Mouse (Mus musculus) common myeloid progenitor, adult 5-6 weeks (primary cell): ENCODE measurements around the gene Tyk2. TPM values are rescaled to one million over a fixed set of nuclear protein-coding genes. Genes with fewer than 3 reads are reported as not detected.

Source experiments
- ATAC-seq: replicated peaks from 2 replicates; pipeline ENCODE4 v1.8.0; 2016; ENCODE audit warnings: low read depth, mild to moderate bottlenecking, moderate TSS enrichment, inconsistent platforms; ENCODE audit not compliant: poor library complexity, severe bottlenecking
- total RNA-seq: library from RNA; stranded (forward); fragments of 200-1000, 187-1606 nt; gene quantifications from 2 replicates; pipeline ENCODE4 v1.2.3, GENCODE M21; 2017

Gene Tyk2
- total RNA-seq, 1 experiment from 2014 or later = 13.8 TPM

GRCm38 (mm10) chr9:21073044-21073840 is 57.8 kb downstream of the Tyk2 start, which contains the start of the genes Gm49373 and Fdx1l:
Gene Gm49373 (minus strand): TSS chr9:21073096.
Gene Fdx1l (minus strand): TSS chr9:21073614.
- peak; percentile 94 for ATAC-seq

GRCm38 (mm10) chr9:21072641-21073040 is 58.4 kb downstream of the Tyk2 start:
- ATAC-seq = no peak

GRCm38 (mm10) chr9:21067006-21067684 is 63.9 kb downstream of the Tyk2 start, which contains the start of gene Zglp1:
Gene Zglp1 (minus strand): TSS chr9:21067093.
- ATAC-seq = no peak

- no peak for ATAC-seq
Observed at GRCm38 (mm10) chr9:21062928-21063327, 68.1 kb downstream of the Tyk2 start.

Other genes with a start within 250 kb of the Tyk2 start
- gene Ppan, start 243.1 kb downstream of the Tyk2 start, total RNA-seq = 140 and 152 TPM in 2 replicates
- 188 and 215 TPM in 2 replicates for gene Eif3g, start 232.6 kb downstream of the Tyk2 start, total RNA-seq
- 271 and 309 TPM in 2 replicates for gene Dnmt1, start 171.4 kb downstream of the Tyk2 start, total RNA-seq
- gene S1pr2, start 154.5 kb downstream of the Tyk2 start, total RNA-seq = 1.4 and 2.2 TPM in 2 replicates
- gene Mrpl4, start 128.5 kb downstream of the Tyk2 start, total RNA-seq = 33.0 and 35.8 TPM in 2 replicates
- 9.1 and 14.8 TPM in 2 replicates for gene Icam1, start 115.3 kb downstream of the Tyk2 start, total RNA-seq
- 11.5 and 28.9 TPM in 2 replicates for gene Icam4, start 101.9 kb downstream of the Tyk2 start, total RNA-seq
- not detected in 2 replicates for gene Icam5, start 99.2 kb downstream of the Tyk2 start, total RNA-seq
- gene Zglp1, start 64.2 kb downstream of the Tyk2 start, total RNA-seq = 1.7 TPM in 1 of 2 replicates, not detected in the other
- not detected in 2 replicates for gene Gm49373, start 58.1 kb downstream of the Tyk2 start, total RNA-seq
- gene Fdx1l, start 57.6 kb downstream of the Tyk2 start, total RNA-seq = 48.3 and 54.3 TPM in 2 replicates
- gene Gm38431, start 39.2 kb downstream of the Tyk2 start, total RNA-seq = 4.4 and 8.4 TPM in 2 replicates
- gene Raver1, start 39.2 kb downstream of the Tyk2 start, total RNA-seq = 30.2 and 38.9 TPM in 2 replicates
- 348 and 349 TPM in 2 replicates for gene Cdc37, start 18.7 kb upstream of the Tyk2 start, total RNA-seq
- gene Pde4a, start 34.5 kb upstream of the Tyk2 start, total RNA-seq = 5.4 and 10.9 TPM in 2 replicates
- gene Keap1, start 108.1 kb upstream of the Tyk2 start, total RNA-seq = 35.4 and 38.3 TPM in 2 replicates
- gene S1pr5, start 117.2 kb upstream of the Tyk2 start, total RNA-seq = 0.09 TPM in 1 of 2 replicates, not detected in the other
- gene Atg4d, start 134.1 kb upstream of the Tyk2 start, total RNA-seq = 6.1 and 14.8 TPM in 2 replicates
- gene Kri1, start 156.7 kb upstream of the Tyk2 start, total RNA-seq = 55.2 and 64.0 TPM in 2 replicates
- 8.4 and 25.3 TPM in 2 replicates for gene Cdkn2d, start 160.2 kb upstream of the Tyk2 start, total RNA-seq
- 0.37 and 2.5 TPM in 2 replicates for gene Ap1m2, start 181.1 kb upstream of the Tyk2 start, total RNA-seq
- 76.6 and 80.6 TPM in 2 replicates for gene Slc44a2, start 189.5 kb upstream of the Tyk2 start, total RNA-seq
- gene Ilf3, start 236.6 kb upstream of the Tyk2 start, total RNA-seq = 73.7 and 95.9 TPM in 2 replicates